Mouse (Mus musculus): ENCODE data around the gene Timm44.
"Not testable (repeated sequence)": the region's sequence is repeated elsewhere in the genome, so short reads cannot be mapped to it uniquely, and the experiment has no call there.

The Timm44 gene

GRCm38 (mm10) chr8:4263105-4263791 lies 12.5 kb downstream of the Timm44 start:
- DNase-seq (ENCODE audit: low spot score in 2 of 2) = no peak

GRCm38 (mm10) chr8:4259805-4260170 lies 15.9 kb downstream of the Timm44 start:
- DNase-seq (ENCODE audit: low spot score in 2 of 2) = no peak

GRCm38 (mm10) chr8:4259125-4259804 lies 16.4 kb downstream of the Timm44 start, which contains the start of gene Ctxn1:
Gene Ctxn1 (minus strand): TSS chr8:4259274.
- peak; percentile 92 to 96 for DNase-seq (ENCODE audit: low spot score in 2 of 2)

DNA sequence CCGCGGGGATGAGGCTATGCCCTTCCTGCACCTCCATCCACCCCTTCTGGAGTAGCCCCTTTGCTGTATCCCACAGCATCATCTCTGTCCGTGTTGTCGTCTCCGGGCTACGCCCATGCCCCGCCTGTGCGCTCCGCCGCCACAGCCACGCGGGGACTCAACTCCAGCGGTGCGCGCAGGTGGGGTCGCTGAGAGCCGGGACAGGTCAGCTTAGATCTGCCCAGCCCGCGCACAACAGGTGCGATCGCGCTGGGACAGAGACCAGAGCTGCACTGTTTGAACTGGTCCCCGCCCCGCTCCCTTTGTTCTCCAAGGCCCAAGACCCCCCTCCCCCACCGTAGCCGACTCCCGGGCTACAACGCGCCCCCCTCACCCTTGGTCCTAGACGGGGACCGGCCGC lies 17.0 kb downstream of the Timm44 start:
- no peak for DNase-seq (ENCODE audit: low spot score in 2 of 2)

GRCm38 (mm10) chr8:4258233-4258632 lies 17.5 kb downstream of the Timm44 start:
- DNase-seq (ENCODE audit: low spot score in 2 of 2) = peak in 1 of 2 experiments; percentile 61

DNA sequence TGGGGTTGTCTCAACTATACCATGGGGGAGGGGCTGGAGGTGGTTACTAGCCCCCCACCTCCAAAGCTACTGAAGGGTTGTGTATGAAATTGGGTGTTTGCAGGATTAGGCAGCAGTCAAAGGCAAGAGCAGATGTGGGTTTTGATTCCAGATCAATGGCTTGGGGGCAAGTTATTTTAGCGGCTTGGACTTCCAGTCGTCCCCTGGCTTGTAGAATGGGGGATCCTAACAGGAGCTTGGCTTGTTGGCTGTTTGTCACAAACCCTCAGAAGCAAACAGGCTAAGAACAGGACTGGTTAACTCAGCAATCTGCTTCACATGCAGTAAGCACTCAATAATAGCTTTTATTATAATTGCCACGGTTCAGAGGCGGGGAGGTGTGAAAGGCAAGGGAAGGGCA lies 18.4 kb downstream of the Timm44 start:
- DNase-seq (ENCODE audit: low spot score in 2 of 2) = no peak

- DNase-seq (ENCODE audit: low spot score in 2 of 2) = no peak
Observed at GRCm38 (mm10) chr8:4256911-4257310, 18.8 kb downstream of the Timm44 start.

DNA sequence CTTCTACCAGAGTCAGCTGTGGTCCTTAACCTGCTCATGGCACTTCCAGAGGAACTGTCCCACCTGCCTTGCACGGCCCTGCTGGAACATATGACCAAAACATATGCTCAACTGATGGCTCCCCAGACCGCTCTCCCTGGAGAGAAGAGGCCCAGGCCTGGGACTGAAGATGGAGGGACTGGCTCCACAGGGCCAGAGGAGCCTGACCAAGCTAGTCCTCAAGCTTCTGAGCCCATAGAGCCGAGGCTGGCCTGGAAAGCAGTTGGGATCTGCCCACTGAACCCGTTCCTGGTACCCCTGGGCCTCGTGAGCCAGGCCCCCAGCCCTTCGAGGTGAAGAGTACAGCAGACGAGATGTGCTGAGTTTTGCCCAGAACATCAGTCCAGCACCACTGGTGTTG lies 20.2 kb downstream of the Timm44 start:
- DNase-seq (ENCODE audit: low spot score in 2 of 2) = not testable (repeated sequence)

DNA sequence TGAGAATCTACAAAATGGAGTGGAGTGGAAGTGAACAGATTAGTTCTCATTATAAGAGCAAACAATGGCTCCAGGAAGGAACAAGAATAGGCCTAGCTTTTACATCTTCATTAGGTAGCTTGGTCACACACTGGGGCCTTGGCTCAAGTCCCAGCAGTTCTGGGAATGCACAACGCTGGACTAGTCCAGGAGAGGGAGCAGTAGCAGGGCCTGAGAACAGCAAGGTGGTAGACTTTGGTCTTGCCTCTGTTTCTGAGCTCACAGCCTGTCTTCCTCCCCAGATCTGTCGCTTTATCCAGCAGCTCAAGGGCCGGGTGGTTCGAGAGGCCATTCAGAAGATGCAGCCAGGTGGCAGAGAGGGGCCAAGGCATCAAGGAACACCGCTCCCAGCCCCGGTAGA lies 21.7 kb downstream of the Timm44 start:
- DNase-seq (ENCODE audit: low spot score in 2 of 2) = no peak

DNA sequence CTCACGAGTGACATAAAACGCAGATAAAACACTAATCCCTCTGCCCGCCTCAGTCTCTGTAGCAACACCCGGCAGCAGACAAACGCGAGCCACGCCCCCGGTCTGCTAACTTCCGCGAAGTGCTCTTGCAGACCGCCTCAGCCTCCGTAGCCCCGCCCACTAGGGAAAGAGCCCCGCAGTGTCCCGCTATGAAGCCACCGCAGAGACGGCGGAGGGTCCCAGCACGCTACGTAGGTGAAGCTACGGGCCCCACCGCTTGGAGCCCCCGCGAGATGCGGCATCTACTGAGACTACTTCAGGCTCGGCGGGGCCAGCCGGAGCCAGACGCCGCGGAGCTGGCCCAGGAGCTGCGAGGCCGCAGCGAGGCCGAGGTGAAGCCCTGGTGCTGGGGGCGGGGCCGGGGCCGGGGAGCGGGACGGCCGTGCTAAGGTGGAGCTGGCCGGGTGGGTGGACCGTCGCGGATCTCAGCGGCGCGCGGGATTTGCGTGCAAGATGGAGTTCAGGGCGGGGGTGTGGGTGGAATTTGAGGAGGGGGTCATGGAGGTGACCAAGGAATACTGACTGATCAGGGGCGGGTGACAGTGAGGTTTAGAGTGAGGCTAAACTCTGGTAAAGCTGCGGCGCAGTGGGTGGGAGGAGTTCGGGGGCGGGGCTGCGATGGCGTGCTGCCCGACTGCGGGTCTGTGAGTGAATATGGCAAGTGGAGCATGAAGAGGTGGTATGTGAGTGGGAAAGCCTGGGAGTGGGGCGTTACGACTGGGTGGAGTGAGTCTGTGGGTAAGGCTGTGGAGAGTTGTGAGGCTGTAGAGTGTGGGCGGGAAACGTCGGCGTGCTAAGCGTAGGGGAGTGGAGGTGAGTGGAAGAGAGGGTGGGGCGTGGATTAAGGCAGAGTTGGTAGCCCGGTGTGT lies 22.5 kb downstream of the Timm44 start, which contains the start of gene Snapc2:
TSS of gene Snapc2 (plus strand) at position 147 of the 908 bp plus-strand sequence.
- DNase-seq (ENCODE audit: low spot score in 2 of 2) = peak; percentile 92 to 98

DNA sequence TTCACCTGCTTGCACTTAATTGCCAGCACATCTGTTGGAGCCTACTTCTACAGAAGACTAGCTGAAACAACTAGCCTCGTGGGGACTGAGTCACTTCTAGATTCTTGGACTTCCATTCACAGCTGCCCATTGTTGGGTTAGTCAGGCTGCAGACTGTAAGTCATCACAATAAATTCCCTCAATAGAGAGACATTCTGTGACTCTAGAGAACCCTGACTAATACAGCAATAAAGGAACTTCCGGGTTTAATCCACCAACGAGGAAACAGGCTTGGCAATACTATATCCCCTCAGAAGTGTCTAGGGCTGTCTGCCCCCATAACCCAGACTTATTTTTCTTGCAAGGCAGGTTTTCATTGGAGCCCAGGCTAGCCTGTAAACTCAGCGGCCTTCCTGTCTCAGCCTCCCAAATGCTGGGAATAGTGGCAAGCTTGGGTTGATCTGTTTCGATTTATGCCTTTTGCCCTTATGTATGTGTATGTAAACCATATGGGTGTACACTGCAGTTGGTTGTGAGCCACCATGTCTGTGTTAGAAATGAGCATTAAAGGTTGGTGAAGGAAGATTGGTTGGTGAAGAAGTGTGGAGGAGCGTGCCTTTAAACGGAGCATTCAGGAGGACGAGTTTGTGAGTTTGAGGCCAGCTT lies 23.5 kb downstream of the Timm44 start:
- DNase-seq (ENCODE audit: low spot score in 2 of 2) = no peak

DNA sequence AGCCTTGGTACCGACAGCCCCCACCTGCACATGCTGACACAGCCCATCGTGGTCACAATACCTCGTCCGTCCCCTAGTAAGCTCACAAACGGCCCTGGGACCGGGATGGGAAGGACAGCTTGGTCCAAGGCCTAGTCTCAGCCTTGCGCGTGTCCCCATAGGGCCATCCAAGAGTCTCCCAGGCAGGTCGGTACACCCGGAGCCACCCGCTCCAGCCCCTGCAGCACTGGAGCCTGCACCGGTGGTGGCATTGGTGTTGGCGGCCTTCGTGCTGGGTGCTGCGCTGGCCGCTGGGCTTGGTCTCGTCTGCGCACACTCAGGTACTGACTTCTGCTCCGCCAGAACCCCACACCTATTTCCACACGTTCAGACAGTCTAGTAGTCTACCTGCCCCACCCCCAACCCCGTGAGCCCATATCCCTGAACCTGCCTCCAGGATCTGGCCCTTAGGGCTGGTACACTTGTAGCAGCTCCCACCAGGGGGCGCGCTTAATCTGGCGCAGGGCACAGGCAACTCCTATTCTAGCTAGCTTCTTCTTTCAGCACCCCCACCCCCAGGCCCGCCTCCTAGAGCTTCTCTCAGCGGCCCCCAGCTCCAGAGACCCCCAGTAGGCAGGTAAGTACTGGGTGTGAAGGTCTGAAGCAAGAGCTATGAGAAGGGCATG lies 25.3 kb downstream of the Timm44 start:
- peak; percentile 56 to 79 for DNase-seq (ENCODE audit: low spot score in 2 of 2)

DNA sequence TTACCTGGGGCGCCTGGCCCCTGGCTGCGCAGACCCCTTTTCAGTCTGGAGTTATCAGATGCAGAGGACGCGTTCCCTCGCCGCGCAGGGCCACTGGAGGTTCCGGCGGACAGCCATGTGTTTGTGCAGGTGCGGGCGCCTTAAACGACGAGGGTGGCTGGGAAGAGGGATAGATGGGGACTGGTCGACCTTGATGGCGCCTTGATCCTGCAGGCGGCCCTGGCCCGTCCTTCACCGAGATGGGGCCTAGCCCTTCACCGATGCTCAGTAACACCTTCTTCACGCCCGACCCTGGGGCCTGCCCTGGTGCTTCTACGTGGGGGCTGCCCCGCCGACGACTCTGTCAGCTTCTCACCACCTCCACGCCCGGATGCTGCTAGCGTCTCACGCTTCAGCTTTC lies 26.5 kb downstream of the Timm44 start:
- no peak for DNase-seq (ENCODE audit: low spot score in 2 of 2)

DNA sequence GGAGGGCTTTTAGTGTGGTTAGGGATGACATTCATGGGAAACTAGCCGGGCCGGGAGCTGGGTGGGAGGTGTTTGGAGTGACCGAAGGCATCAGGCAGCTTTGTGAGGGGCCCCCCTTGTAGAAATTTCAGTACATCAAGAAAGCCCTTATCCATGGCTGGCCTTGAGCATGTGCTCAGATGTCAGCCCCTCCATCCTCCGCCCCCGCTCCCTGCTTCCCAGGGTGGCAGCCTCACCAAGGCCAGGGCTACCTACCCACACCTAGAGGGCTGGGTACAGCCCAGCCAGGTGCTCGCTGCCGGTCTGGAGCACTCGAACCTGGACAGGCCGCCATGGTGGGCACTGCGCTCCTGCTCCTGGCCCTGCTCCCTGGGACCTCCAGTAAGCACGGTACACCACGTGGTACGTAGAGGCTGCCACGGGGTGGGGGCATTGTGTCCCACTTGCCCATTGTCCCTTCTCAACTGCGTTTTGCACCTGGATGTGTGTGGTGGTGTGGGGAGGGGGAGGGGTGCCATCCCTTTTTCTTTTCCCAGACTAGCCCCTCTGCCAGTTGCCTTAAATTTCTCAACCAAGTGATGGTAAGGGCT lies 27.7 kb downstream of the Timm44 start, which contains the start of gene Tgfbr3l:
TSS of gene Tgfbr3l (plus strand) at position 264 of the 590 bp plus-strand sequence.
- DNase-seq (ENCODE audit: low spot score in 2 of 2) = no peak

DNA sequence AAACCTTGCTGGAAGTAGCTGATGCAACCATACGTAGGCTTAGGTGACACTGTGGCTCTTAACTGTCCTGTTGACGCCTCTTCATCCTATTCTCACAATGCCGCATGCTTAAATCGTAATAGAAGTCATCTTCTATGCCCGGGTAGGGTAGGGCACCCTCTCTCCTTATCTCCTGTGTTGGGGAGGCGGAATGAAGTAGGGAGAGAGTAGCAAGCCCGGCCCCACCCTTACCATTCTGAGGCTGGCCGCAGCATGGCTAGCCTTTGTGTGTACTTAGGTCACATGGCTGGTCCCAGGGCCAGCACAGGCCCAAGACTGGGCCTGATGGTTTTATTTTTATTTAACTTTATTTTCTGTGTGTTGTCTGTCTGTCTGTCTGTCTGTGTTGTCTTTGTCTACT lies 28.5 kb downstream of the Timm44 start:
- no peak for DNase-seq (ENCODE audit: low spot score in 2 of 2)

- no peak for DNase-seq (ENCODE audit: low spot score in 2 of 2)
Observed at GRCm38 (mm10) chr8:4245737-4246136, 30.0 kb downstream of the Timm44 start.

DNA sequence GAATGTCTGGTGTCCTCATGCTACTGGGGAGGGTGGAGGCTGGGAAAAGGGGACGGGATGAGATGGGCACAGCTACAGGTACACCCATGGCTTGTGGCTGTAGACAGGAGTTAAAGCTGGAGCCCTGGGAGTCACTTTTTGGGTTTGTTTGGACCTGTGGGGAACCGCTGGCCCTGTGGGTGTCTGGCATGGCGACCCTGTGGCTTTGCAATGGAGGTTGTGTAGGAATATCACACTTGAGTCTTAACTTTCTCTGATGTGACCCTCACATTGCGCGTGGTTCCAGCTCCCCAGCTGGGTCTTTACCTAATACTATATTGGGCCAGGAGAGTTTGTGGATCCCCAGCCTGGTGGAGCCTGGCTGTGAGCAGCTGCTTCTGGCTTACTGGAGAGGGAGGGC lies 30.7 kb downstream of the Timm44 start:
- no peak for DNase-seq (ENCODE audit: low spot score in 2 of 2)

- no peak for DNase-seq (ENCODE audit: low spot score in 2 of 2)
Observed at GRCm38 (mm10) chr8:4239193-4239890, 36.4 kb downstream of the Timm44 start.

DNA sequence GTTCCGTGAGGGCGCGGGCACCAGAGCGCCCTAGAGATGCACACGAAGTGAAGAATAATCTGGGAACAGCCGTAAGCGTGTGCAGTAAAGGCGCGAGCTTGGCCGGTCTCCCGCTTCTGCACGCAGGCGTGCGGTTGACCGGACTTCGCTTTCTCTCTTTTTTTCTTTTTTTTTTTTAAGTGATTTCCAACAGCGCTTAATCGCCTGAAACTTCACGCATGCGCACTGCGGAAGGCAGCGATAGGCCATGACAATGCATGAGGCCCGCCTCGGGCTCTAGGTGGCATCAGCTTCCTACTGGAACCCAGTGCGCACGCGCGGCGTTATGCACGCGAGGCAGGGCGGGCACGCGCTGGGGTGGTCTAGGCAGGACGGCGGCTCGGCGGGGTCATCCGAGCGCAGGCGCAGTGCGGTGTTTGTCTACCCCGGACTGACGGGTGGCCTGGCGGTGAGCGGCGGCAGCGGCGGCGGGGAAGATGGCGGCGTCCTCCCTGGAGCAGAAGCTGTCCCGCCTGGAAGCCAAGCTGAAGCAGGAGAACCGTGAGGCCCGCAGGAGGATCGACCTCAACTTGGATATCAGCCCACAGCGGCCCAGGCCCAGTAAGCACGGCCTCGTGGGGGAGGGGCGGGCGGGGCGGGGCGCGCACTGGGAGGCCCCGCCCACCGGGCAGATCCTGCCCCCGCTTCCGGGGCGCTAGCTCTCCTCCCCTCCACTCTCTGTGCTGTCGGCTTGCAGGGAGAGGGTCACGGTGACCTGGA lies 37.1 kb downstream of the Timm44 start, which contains the start of the genes Map2k7 and Gm49320:
TSS of gene Map2k7 (plus strand) at position 307 of the 759 bp plus-strand sequence.
TSS of gene Gm49320 (plus strand) at position 432 of the 759 bp plus-strand sequence.
- peak; percentile 96 to 100 for DNase-seq (ENCODE audit: low spot score in 2 of 2)
